In the genomic region with DNA sequence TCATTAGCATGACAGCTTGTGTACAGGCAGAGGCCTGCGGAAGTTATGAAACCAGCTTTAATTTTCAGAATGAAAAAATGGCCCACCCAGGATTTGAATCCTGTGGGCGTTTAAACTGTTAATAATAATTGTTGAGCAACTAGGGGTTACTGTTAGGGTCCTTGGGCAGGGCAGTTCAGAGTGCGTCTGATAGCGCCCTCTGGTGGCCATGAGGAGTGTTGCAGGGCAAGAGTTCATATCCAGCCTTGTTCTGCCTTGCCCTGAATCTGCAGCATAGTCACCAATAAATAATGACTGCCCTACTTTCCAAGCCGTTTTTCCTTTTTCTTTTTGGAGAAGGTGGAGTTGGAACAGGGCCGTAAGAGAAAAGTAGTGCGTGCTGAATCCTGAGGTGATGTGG, we compare ENCODE assay signal across 9 mouse cellular contexts. TPM values are rescaled to one million over a fixed set of nuclear protein-coding genes. Genes with fewer than 3 reads are reported as not detected.
A peak's percentile ranks its signal among the peaks of the same experiment; 100 is the strongest.
DNase-seq lines count a peak whose midpoint lies in the region; ATAC-seq lines count a peak whose summit lies in the region.
"Had no signal": no experiment of that assay in that cellular context is flagged by ENCODE, and none has a peak within 500 bp of the region (broad histone marks: within the 10 kb centered on the region; RNA-seq: fewer than 3 reads in every experiment).

No protein-coding gene starts in this region.

- peak; percentile 22 to 34 for DNase-seq in right cerebral cortex, adult 2 months (ENCODE audit: low spot score in 2 of 2)
- no peak for DNase-seq in right cerebral cortex, postnatal 36 days (ENCODE audit: low spot score in 2 of 2)
- peak; percentile 73 for DNase-seq in adrenal gland, adult 2 months
- DNase-seq in embryo, embryonic 9.5 days (ENCODE audit: extremely low spot score), result peak; percentile 59
- DNase-seq in kidney, adult 9 months, result peak; percentile 83
- peak; percentile 70 for DNase-seq in lung, postnatal 10 days
- DNase-seq in spleen, adult 12 weeks (ENCODE audit: low spot score), result peak; percentile 26

- no peak for ATAC-seq in frontal cortex, adult (ENCODE audit: low TSS enrichment)

RNA-seq across cellular contexts. Expression of gene Lypd3, which starts 17.3 kb away (rescaled TPM):
- total RNA-seq in adrenal gland, adult 2 months (2021), result under 1 TPM; 0.79 to 0.84 TPM
- 1.9 TPM in 2 replicates for polyA plus RNA-seq in adrenal gland, adult 2 months (2012; rRNA removed)

RNA-seq across cellular contexts. Expression of gene Tex101, which starts 22.8 kb away (rescaled TPM):
- total RNA-seq in adrenal gland, adult 2 months (2021), result not detected
- polyA plus RNA-seq in adrenal gland, adult 2 months (2012; rRNA removed), result not detected in 2 replicates
- polyA plus RNA-seq: heart, embryonic 16.5 days had no signal

RNA-seq across cellular contexts. Expression of gene Phldb3, which starts 43.1 kb away (rescaled TPM):
- total RNA-seq in adrenal gland, adult 2 months (2021), result 1 to 10 TPM; 3.5 to 8.5 TPM
- polyA plus RNA-seq in adrenal gland, adult 2 months (2012; rRNA removed), result 3.9 and 4.4 TPM in 2 replicates

RNA-seq across cellular contexts. Expression of gene BC049730, which starts 55.4 kb away (rescaled TPM):
- not detected for total RNA-seq in adrenal gland, adult 2 months (2021)
- polyA plus RNA-seq in adrenal gland, adult 2 months (2012; rRNA removed), result not detected in 2 replicates
- polyA plus RNA-seq: heart, embryonic 16.5 days had no signal

Comparison
In these comparisons a context has a peak if more than half of its experiments do, and no peak if none do; other contexts are left out.
1. DNase-seq: peak in right cerebral cortex, adult 2 months (2 of 2), adrenal gland, adult 2 months (single experiment), embryo, embryonic 9.5 days (single experiment), kidney, adult 9 months (single experiment), lung, postnatal 10 days (single experiment) and spleen, adult 12 weeks (single experiment); none in right cerebral cortex, postnatal 36 days (0 of 2).